35 mouse cellular contexts compared by ENCODE assay signal in the genomic region with DNA sequence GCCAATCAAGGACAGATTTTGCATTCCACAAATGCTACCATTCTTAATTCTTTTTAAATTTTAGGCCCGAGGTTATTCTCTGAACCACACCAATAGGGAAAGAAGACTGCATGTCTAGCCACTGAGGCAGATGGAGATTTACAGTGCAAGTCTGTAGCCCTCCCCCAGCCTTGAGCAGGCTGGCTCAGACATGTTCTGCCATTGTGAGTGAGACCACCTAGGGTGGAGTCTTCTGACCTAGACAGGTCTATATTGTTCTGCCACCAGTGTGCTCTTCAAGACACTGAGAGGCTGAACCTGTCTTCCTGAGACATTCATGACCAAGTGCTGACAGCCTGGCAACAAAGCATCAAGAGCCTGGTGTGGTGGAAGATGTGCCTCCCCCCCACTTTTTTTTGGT.
"Had no signal": no experiment of that assay in that cellular context is flagged by ENCODE, and none has a peak within 500 bp of the region (broad histone marks: within the 10 kb centered on the region; RNA-seq: fewer than 3 reads in every experiment).

No protein-coding gene starts in this region.

- DNase-seq: heart, postnatal 10 days; heart, postnatal 14 days; heart, postnatal 36 days; heart, postnatal 4 days; kidney, adult 11 months; kidney, adult 18-20 months; kidney, adult 2 months; kidney, adult 8-10 months; kidney, adult 9 months; kidney, postnatal 10 days; kidney, postnatal 14 days; kidney, postnatal 25 days; kidney, postnatal 36 days; kidney, postnatal 4 days; layer of hippocampus, adult 9-11 months; layer of hippocampus, postnatal 36 days had no signal

- H3K36me3 ChIP-seq: heart, embryonic 10.5 days; heart, embryonic 12.5 days; heart, embryonic 13.5 days; heart, embryonic 15.5 days; hindbrain, embryonic 10.5 days; hindbrain, embryonic 12.5 days; hindbrain, embryonic 13.5 days; hindbrain, embryonic 15.5 days; intestine, embryonic 15.5 days; kidney, embryonic 15.5 days had no signal

- H3K4me3 ChIP-seq: heart, embryonic 10.5 days; heart, embryonic 12.5 days; heart, embryonic 13.5 days; heart, embryonic 15.5 days; hindbrain, embryonic 10.5 days; hindbrain, embryonic 12.5 days; hindbrain, embryonic 13.5 days; hindbrain, embryonic 15.5 days; intestine, embryonic 15.5 days; kidney, embryonic 15.5 days; layer of hippocampus, adult 2 months had no signal

- H3K4me1 ChIP-seq: heart, embryonic 10.5 days; heart, embryonic 12.5 days; heart, embryonic 13.5 days; heart, embryonic 15.5 days; hindbrain, embryonic 10.5 days; hindbrain, embryonic 12.5 days; hindbrain, embryonic 13.5 days; hindbrain, embryonic 15.5 days; intestine, embryonic 15.5 days; kidney, embryonic 15.5 days had no signal

- H3K27ac ChIP-seq: heart, embryonic 10.5 days; heart, embryonic 13.5 days; heart, embryonic 15.5 days; hindbrain, embryonic 10.5 days; hindbrain, embryonic 12.5 days; hindbrain, embryonic 13.5 days; hindbrain, embryonic 14.5 days; hindbrain, embryonic 15.5 days; hindbrain, postnatal 0 days; intestine, embryonic 15.5 days; kidney, embryonic 15.5 days; kidney, postnatal 0 days; layer of hippocampus, adult 2 months had no signal

- H3K27me3 ChIP-seq: heart, embryonic 12.5 days; heart, embryonic 13.5 days; heart, embryonic 15.5 days; hindbrain, embryonic 12.5 days; hindbrain, embryonic 13.5 days; hindbrain, embryonic 15.5 days; intestine, embryonic 15.5 days; kidney, embryonic 15.5 days had no signal

- H3K9me3 ChIP-seq: intestine, embryonic 15.5 days had no signal

- H3K9ac ChIP-seq: heart, embryonic 12.5 days; heart, embryonic 13.5 days; heart, embryonic 15.5 days; hindbrain, embryonic 12.5 days; hindbrain, embryonic 13.5 days; hindbrain, embryonic 14.5 days; hindbrain, embryonic 15.5 days; intestine, embryonic 15.5 days; kidney, embryonic 15.5 days had no signal

- ATAC-seq: hindbrain, embryonic 16.5 days; hindbrain, postnatal 0 days; inflammation-experienced regulatory T-cells, adult 6 months; intestine, embryonic 15.5 days; intestine, embryonic 16.5 days; intestine, postnatal 0 days had no signal

- H3K4me2 ChIP-seq: heart, embryonic 11.5 days; heart, embryonic 12.5 days; heart, embryonic 13.5 days; heart, embryonic 15.5 days; hindbrain, embryonic 12.5 days; hindbrain, embryonic 13.5 days; hindbrain, embryonic 14.5 days; hindbrain, embryonic 15.5 days; intestine, embryonic 15.5 days; kidney, embryonic 15.5 days had no signal
